Mouse (Mus musculus) T-helper 1 cell (primary cell): ENCODE data around the gene Rab11fip3.
"Not testable (repeated sequence)": the region's sequence is repeated elsewhere in the genome, so short reads cannot be mapped to it uniquely, and the experiment has no call there.

ENCODE experiments used
- in situ Hi-C: fragments of 300-600 bp; cut with MboI, MseI; formaldehyde crosslinking; loops from one replicate; pipeline ENCODE4 v1.15.1; 2025; ENCODE audit warnings: high pct_unique_total_duplicates

The Rab11fip3 gene

DNA sequence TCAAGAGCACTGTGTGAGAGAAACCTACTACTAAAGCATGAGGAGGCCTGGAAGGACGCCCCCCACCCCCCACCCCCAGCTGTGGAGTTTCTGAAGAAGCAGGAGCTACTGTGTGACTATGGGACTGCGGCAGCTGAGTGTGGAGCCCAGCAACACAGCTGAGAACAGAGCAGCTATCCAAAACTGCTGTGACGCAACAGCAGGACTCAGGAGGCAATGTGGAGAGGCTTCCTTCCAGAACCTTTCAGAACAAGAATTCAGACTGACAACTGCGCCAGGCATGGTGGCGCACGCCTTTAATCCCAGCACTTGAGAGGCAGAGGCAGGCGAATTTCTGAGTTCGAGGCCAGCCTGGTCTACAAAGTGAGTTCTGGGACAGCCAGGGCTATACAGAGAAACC, 28.6 kb downstream of the Rab11fip3 start:
- in situ Hi-C loops: not testable (repeated sequence)

DNA sequence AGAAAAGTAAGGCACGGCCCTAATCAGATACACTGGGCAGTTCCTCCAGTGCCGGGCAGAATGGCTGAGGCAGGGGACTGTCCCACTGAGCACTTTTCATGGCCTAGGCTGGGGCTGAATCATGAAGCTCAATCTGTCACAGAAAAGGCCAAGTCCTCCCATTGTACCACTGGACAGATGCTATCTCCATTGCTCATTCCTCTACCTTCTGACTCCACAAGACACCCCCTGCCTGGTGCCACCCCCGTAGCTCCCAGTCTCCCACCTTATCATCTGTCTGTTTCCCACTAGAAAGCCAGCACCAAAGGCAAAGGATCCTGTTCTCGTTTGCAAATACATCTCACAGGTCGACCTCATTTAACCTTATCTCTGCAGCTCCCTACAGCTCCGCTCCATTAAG, 37.3 kb downstream of the Rab11fip3 start:
- in situ Hi-C loops: no loop called here

DNA sequence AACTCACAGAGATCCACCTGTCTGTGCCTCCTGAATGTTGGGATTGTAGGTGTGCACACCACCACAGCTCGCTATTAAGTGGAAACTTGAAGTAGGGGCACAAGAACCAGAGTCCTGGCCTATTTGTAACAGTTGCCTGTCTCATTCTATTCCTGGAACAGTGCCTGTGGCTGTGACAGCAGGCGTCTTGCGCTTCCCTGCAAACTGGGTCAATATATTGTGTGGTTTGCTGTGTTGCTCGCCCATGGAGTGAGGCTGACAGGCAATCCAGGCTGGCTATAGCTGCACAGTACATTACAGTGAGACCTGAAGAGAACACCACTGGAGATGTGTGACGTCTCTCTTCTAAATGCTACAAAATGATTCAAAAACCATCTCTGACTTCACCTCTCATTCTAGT, 37.8 kb downstream of the Rab11fip3 start:
- in situ Hi-C loops: no loop called here

GRCm38 (mm10) chr17:26028261-26028660, 41.1 kb downstream of the Rab11fip3 start:
- in situ Hi-C loops: no loop called here

DNA sequence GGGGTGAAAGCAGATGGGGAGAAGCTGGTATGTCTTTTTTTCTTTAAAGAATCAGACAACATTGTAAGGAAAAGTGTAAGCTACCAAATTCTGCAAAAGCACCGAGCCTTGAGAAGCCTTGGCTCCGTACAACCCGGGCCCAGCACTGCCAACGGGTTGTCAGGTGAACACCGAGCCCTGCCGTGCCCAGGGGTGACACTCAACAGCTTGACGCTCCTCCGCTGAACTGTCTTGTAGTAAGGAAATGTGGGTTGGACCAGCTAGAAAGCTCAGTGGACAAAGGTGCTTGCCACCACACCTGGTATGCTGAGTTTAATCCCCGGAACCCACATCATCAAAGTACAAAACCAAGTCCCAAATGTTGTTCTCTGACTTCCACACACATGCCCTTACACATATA, 44.7 kb downstream of the Rab11fip3 start:
- in situ Hi-C loops: no loop called here

GRCm38 (mm10) chr17:26023966-26024365, 45.4 kb downstream of the Rab11fip3 start:
- in situ Hi-C loops: no loop called here

GRCm38 (mm10) chr17:26023181-26023580, 46.2 kb downstream of the Rab11fip3 start:
- in situ Hi-C loops: no loop called here

GRCm38 (mm10) chr17:26021728-26022341, 47.5 kb downstream of the Rab11fip3 start:
- in situ Hi-C loops: no loop called here

DNA sequence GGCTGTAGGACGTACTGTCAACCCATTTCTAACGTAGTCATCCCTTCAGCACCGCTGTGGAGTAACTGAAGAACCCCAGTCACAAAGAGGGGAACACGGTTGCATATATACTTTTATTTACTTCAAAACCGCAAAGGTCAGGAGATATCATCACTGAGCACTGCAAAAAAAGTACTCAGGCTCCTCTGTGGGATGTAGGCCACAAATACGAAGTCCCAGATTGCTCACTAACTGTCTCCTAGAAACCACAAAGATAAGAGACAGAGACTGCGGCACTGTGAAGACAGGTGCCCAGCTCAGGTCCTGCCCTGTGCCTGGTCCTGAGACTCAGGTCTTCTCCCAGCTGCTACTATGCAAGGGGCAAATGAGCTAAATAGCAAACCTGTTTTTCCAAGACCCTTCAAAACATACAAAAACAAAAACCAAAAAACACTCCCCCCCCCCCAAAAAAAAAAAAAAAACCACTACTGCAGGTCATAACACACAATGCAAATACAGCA, 48.5 kb downstream of the Rab11fip3 start:
- in situ Hi-C loops: no loop called here

GRCm38 (mm10) chr17:26018388-26018787, 51.0 kb downstream of the Rab11fip3 start:
- in situ Hi-C loops: no loop called here

- in situ Hi-C loops: no loop called here
Measured at GRCm38 (mm10) chr17:26017949-26018348, 51.4 kb downstream of the Rab11fip3 start.

GRCm38 (mm10) chr17:26017021-26017420, 52.3 kb downstream of the Rab11fip3 start:
- in situ Hi-C loops: no loop called here

DNA sequence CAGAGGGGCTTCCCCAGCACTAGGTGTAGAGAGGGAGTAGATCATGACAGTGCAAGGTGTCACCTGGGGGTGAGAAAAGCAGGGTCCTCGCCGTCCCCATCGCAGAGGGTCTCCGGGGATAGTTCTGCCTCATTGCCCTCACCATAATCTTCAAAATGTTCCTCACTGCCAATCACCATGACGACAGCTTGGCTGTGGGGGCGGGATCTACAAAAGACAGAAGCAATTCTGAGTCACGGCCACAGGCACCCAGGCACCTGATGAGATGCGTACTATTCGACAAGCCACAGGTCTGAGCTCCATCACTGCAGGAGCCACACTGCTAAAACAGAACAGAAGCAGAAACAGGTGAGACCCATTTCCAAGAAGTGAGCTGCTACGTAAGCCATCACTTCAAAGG, 55.6 kb downstream of the Rab11fip3 start:
- in situ Hi-C loops: no loop called here

- in situ Hi-C loops: no loop called here
Measured at GRCm38 (mm10) chr17:26011841-26012460, 57.4 kb downstream of the Rab11fip3 start.

GRCm38 (mm10) chr17:26009540-26009939, 59.8 kb downstream of the Rab11fip3 start:
- in situ Hi-C loops: no loop called here

DNA sequence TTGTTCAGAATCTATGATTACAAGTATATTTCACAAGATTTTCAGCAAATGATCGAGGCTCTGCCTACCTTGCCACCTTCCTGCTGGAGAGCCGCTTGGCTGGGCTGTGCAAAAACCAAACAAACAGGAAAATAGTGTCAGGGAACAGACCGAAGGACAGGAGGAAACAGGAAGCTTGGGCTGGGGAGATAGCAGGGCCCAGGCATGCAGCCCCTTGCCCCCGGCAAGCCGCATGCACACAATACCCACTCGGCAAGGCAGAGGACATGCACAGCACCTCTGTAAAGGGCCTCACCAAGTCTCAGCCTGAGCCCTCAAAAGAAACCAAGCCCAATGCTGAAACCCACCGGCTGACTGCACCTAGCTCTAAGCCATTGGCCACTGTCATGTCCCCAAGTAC, 60.6 kb downstream of the Rab11fip3 start:
- in situ Hi-C loops: no loop called here

GRCm38 (mm10) chr17:26008331-26008730, 61.0 kb downstream of the Rab11fip3 start:
- in situ Hi-C loops: no loop called here

GRCm38 (mm10) chr17:26007646-26008045, 61.7 kb downstream of the Rab11fip3 start:
- in situ Hi-C loops: no loop called here

- in situ Hi-C loops: no loop called here
Measured at GRCm38 (mm10) chr17:26005731-26006450, 63.5 kb downstream of the Rab11fip3 start.

DNA sequence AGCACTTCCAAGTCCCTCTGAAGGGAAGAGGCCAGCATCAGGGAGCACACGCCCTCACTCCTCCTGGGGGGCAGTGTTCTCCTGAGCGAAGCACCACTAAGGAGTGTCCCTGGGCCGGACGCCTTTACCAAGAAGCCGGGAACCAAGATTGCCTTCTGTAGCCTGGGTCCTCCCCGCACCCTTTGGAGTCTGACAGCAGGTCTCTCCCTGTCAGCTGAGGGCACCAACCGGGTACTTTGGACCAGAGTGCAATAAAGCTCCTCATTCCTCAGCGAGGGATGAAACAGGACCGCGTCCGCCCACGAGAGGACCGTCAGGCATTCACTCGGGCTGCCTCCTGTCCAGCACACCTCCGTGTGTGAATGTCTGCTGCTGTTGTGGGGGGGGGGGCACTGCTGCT, 64.6 kb downstream of the Rab11fip3 start:
- in situ Hi-C loops: no loop called here

- in situ Hi-C loops: no loop called here
Measured at GRCm38 (mm10) chr17:26003864-26004263, 65.5 kb downstream of the Rab11fip3 start.

DNA sequence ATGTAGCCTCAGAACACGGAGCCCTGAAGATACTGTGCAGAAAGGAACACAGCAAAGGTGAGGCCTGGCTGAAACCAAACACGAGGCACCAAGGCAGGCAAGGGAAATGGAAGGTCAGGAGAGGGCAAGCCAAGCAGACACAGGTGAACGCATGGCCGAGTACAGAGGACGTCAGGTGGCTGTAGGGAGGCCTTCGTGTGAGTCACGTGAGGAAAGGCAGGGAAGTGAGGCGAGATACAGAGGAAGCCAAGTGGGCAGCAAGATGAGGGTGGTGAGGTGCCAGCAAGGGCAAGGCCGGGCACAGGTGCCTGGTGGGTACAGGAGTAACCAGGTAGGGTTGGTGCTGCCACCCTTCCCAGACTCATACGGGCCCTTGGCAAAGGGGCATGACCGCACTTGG, 70.9 kb downstream of the Rab11fip3 start:
- in situ Hi-C loops: no loop called here

DNA sequence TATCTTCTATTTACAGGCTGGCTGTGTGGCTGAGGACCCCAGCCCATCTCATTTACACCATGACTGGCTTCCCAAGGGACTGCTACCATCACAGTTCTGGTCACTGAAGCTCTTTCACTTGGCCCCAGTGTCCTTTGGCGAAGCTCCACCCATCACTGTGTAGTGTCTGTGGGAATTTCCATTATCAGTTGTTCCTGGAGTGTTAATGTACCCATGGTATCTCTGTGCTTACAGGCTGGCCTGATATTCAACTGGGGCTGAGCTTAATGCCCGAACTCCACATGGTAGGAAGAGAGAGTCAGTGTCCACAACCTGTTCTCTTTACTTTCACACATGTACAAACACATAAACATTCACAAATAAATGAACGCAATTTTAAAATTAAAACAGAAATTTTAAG, 75.9 kb downstream of the Rab11fip3 start:
- in situ Hi-C loops: no loop called here
